Mouse (Mus musculus) retina, adult 2 months (tissue): Measurements from ENCODE around the gene Ubap1.

ENCODE experiments used
- DNase-seq: peaks from one replicate; pipeline ENCODE4 v3.0.0-alpha.2; 2012; ENCODE audit warnings: low read depth, low spot score

The Ubap1 gene

GRCm38 (mm10) chr4:41357154-41357553 lies 8.4 kb downstream of the Ubap1 start:
- DNase-seq, result no peak

- DNase-seq, result no peak
Observed at GRCm38 (mm10) chr4:41358669-41359068, 9.9 kb downstream of the Ubap1 start.

- no peak for DNase-seq
Observed at GRCm38 (mm10) chr4:41359358-41359757, 10.6 kb downstream of the Ubap1 start.

DNA sequence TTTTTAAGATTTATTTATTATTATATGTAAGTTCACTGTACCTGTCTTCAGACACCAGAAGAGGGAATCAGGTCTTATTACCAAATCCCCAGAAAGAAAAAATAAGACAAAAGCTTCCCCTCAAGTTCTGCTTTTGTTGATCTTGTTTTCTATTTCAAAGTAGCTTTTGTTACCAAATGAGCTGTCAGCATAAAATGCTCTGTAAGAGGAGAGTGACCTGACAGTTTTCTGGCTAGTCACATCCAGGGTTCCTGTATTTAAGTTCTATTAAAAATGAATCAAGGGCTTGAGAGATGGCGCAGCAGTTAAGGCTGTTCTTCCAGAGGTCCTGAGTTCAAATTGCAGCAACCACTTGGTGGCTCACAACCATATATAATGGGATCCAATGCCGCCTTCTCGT lies 12.3 kb downstream of the Ubap1 start:
- DNase-seq, result no peak

DNA sequence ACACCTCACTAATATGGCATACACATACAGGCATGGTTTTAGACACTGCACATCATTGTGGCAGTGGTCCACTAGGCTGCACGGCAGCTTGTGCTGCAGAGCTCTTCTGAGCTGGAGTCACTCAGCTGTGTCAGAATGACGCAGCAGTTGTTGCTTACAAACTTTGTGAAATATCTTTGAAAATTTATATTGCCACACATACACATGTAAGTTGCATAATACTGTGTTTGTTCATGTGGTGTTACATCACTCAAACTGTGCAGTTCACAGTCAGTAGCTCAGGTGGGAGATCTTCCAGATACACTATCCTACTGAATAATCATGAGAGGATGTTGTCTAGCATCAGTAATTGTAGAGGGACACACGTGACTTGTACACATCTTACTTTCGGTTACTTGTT lies 19.4 kb downstream of the Ubap1 start:
- DNase-seq, result no peak

- no peak for DNase-seq
Observed at GRCm38 (mm10) chr4:41369702-41370437, 21.1 kb downstream of the Ubap1 start.

- no peak for DNase-seq
Observed at GRCm38 (mm10) chr4:41377567-41377966, 28.8 kb downstream of the Ubap1 start.

GRCm38 (mm10) chr4:41381213-41381950 lies 32.6 kb downstream of the Ubap1 start:
- DNase-seq, result no peak

DNA sequence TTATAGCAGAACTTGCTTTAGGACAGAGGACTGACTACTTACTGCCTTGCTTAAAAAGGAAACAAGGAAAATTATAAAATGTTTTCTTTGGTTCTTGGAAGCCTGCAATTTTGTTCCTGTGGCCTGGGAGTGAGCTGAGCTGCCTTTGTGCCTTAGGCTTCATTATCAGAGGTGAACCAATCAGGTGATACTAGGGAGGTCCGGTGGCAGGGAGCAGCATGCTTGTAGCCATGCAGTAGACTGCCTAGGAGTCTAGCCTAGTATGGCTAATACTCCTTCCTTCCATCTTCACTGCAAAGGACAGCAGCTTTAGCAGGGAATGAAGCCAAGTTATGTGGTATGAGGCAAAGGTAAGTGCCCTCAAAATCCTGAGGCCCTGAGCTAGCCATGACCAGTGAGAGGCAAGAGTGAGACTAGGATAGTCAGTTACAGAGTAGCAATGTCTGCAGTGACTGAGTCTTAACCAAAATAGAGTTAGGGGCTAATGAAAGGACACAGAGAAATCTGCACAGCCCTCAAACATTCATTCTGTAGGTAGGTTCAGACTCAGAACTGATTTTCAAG lies 37.7 kb downstream of the Ubap1 start:
- DNase-seq, result no peak

DNA sequence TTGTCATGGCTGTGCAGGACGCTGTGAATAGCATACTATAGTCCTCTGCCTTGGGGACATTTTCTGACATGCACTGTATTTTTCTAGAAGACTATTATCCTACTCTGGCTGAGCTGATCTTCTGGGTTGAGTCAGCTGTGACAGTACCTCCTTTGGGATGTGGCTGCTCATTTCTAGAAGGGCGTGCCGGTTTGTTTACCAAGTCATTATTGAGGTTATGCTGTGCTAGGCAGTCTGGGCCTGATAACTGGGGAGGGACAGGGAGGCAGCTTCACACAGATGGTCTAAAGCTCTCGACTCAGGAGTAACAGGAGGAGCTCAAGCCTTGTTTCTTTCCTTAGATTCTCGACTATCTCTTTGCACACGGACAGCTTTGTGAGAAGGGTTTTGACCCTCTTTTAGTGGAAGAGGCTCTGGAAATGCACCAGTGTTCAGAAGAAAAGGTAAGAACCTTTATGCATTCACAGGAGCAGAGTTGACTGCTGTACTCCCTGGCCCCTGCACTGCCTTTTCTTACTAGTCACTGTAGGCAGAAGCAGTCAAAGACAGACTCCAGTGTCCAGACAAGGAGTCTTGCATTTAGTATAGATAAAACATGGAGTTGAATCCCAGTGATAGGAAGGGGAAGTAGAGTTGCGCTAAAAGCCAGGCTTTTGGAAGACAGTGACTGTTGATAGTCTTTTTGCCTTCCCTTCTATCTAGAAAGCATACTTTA lies 39.1 kb downstream of the Ubap1 start:
- no peak for DNase-seq

DNA sequence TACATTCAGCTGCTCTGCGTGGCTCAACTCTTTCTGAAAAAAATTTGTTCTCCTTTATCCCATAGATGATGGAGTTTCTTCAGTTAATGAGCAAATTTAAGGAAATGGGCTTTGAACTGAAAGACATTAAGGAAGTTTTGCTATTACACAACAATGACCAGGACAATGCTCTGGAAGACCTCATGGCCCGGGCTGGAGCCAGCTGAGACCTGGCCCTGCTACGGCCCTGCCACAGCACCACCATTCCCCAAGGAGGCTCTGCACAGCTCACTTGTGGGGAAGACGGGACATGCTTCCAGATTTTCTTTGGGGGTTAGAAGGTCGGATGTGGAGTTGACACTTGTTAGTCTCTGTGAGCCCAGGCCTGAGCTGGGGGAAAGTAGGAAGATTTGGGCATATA lies 39.8 kb downstream of the Ubap1 start:
- DNase-seq, result no peak

GRCm38 (mm10) chr4:41389240-41389639 lies 40.4 kb downstream of the Ubap1 start:
- DNase-seq, result no peak

GRCm38 (mm10) chr4:41390122-41390521 lies 41.3 kb downstream of the Ubap1 start:
- DNase-seq, result peak; percentile 61

GRCm38 (mm10) chr4:41391015-41391414 lies 42.2 kb downstream of the Ubap1 start:
- no peak for DNase-seq

DNA sequence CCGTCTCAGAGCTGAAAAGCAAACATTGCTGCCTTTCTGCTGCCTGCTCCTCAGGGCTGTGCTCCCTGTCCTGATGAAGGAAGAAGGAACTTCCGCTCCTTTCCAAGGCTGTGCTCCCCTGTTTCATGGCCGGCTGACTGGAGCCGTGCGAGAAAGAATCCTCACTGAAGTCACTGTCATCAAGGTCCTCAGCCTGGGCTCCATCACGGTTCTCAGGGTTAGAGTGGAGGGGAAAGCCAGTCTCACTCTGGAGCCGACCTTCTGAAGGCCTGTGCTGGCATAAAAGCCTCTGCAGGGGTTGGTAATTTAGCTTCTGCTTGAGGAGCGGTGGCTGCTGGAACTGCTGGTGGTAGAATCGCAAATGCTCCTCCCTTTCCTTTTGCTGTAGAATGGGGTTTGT lies 45.9 kb downstream of the Ubap1 start:
- DNase-seq, result no peak

- no peak for DNase-seq
Observed at GRCm38 (mm10) chr4:41398353-41398752, 49.6 kb downstream of the Ubap1 start.

- DNase-seq, result no peak
Observed at GRCm38 (mm10) chr4:41399904-41400303, 51.1 kb downstream of the Ubap1 start.

DNA sequence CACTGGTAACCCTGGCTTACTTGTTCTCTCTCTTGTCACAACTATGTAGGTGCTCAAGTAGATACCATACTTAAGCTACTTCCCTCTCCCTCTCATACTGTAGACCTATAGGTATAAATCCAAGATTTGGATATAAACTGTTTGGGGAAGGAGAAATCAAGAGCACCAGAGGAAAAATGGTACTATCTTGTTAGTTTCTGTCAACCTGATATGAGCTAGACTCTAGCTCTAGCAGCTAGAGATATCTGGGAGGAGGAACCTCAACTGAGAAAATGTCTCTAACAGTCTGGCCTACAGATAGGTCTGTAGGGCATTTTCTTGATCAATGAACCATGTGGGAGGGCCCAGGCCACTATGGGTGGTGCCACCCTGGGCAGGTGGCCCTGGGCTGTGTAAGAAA lies 52.4 kb downstream of the Ubap1 start:
- no peak for DNase-seq

DNA sequence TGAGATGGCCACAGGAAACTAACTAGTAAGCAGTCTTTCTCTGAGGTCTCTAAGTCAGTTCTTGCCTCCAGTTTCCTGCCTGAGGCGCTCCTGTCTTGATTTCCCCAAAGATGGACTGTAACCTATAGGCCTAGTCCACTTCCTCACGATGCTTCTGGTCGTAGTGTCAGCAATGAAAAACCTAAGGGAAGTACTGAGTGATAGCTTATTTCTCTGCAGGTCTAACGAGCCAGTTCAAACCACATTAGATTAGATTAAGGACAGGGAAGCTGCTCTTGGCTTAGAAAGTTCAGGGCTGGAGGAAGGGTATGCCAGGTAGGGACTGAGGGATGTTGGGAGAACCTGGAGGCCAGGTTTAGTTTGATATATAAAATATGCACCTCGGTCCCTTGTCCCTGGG lies 52.8 kb downstream of the Ubap1 start:
- DNase-seq, result no peak

DNA sequence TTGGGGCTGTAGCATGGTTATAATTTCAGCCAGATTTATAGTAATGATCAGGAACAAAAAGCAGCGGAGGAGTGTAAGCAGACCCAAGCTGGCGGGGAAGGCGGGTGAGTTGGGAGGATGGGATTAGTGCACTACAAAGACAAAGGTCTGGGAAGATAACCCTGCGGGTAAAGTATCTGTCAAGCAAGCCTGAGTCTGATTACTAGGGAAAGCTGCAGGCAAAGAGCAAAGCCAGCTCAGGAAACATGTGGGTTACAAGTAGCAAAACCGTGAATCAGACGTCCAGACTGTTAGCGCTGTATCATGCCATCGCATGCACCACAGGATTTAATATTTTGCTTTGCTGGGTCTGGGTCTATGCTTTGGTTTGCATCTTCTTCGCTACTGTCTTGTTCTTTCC lies 57.8 kb downstream of the Ubap1 start:
- no peak for DNase-seq

DNA sequence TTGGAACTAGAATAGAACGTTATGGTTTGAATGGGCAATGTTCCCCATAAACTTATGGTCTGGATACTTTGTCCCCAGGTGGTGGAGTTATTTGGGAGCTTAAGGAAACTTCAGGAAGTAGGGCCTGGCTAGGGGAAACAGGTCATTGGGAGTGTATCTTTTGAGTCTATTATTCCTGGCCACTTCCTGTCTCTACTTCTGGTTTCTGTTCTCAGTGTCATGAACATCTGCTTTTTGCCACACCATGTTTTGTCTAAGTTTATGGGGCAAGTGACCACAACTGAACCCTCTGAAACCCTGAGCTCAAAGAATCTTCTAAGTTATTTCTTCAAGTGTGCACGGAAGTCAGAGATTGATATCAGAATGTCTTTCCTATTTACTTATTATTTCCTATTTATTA lies 58.6 kb downstream of the Ubap1 start:
- no peak for DNase-seq

DNA sequence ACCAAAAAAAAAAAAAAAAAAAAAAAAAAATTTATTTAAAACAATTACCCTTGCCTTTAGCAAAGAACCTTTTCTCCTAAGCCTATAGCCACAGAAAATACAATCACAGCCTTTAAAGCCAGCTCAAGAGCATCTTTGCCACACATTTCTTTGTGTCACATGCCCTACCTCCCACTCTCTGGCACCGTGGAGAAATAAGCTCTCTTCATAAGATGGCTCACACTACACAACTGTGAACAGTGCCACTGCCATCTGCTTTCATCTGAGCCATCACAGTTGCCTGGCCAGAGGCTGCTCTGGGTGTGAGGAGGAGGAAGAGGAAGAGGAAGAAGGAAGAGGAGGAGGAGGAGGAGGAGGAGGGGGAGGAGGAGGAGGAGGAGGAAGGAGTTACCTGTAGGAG lies 60.5 kb downstream of the Ubap1 start:
- DNase-seq, result no peak
